Mouse (Mus musculus) midbrain, embryonic 12.5 days (tissue): ENCODE measurements at regions not wholly inside any gene's neighbourhood (a gene's known extent, or its start where the extent isn't known, plus 50 kb on each side); places are given as distances from the start of the nearest gene placed in this dataset.
"Not testable (repeated sequence)": the region's sequence is repeated elsewhere in the genome, so short reads cannot be mapped to it uniquely, and the experiment has no call there.

Experiments
- ATAC-seq: fragments of 200-750 bp; cut with Nextera tagmentation; 2 replicates; pipeline ENCODE4 v1.8.0; 2017; ENCODE audit warnings: low read depth, moderate TSS enrichment, moderate library complexity; ENCODE audit not compliant: low FRiP score
- H3K27ac ChIP-seq: fragments of 300-500 bp; sonication (generic); replicated peaks from 2 replicates; pipeline ENCODE4 v1.5.1; 2016; ENCODE audit warnings: mild to moderate bottlenecking
- H3K27me3 ChIP-seq: fragments of 300-500 bp; sonication (generic); 2 replicates; pipeline ENCODE4 v1.6.1; 2016; ENCODE audit warnings: mild to moderate bottlenecking
- H3K36me3 ChIP-seq: fragments of 300-500 bp; sonication (generic); 2 replicates; pipeline ENCODE4 v1.6.1; 2016
- H3K4me1 ChIP-seq: fragments of 300-500 bp; sonication (generic); 2 replicates; pipeline ENCODE4 v1.6.1; 2016
- H3K4me2 ChIP-seq: fragments of 300-500 bp; sonication (generic); replicated peaks from 2 replicates; pipeline ENCODE4 v1.6.1; 2016; ENCODE audit warnings: mild to moderate bottlenecking, moderate library complexity
- H3K4me3 ChIP-seq: fragments of 300-500 bp; sonication (generic); 2 replicates; pipeline ENCODE4 v1.5.1; 2016; ENCODE audit warnings: mild to moderate bottlenecking
- H3K9ac ChIP-seq: fragments of 300-500 bp; sonication (generic); replicated peaks from 2 replicates; pipeline ENCODE4 v1.6.1; 2016; ENCODE audit warnings: mild to moderate bottlenecking, moderate library complexity
- H3K9me3 ChIP-seq: fragments of 300-500 bp; sonication (generic); 2 replicates; pipeline ENCODE4 v1.6.1; 2016; ENCODE audit warnings: mild to moderate bottlenecking
- WGBS: fragments of 180-500 bp; shearing (Covaris S2); methylation state at CpG from one replicate; pipeline ENCODE4 v1.1.7; 2016; 5-methylcytosine and 5-hydroxymethylcytosine counted together

DNA sequence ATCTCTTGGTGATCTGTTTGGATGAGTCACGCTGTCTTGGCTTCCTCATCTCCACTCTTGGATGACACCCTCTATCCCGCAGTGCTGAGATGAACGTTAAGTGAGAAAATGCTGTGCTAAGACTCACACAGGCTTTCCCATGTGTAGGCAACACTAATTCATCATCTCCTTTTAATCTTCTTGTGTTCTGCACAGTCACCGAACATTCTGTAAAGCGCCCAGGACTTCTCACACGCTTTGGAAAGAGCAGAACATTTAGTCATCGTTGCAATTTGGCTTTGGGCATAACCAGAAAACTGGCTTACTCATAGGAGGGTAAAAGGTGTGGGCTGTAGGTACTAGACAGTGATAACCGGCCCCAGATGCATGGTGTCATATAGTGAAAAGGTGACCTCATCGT, 94.9 kb downstream of the Plppr4 start:
- no peaks in the 10 kb centered on the region for H3K36me3 ChIP-seq
- H3K9me3 ChIP-seq = no peaks in the 10 kb centered on the region
- no peak overlapping the region for H3K4me2 ChIP-seq
- 92% methylated on average over 9 of the region's 9 CpGs for WGBS
- ATAC-seq = no peak
- no peaks in the 10 kb centered on the region for H3K4me1 ChIP-seq
- H3K9ac ChIP-seq = no peak overlapping the region
- H3K4me3 ChIP-seq = no peak overlapping the region
- no peak overlapping the region for H3K27ac ChIP-seq
- no peaks in the 10 kb centered on the region for H3K27me3 ChIP-seq

DNA sequence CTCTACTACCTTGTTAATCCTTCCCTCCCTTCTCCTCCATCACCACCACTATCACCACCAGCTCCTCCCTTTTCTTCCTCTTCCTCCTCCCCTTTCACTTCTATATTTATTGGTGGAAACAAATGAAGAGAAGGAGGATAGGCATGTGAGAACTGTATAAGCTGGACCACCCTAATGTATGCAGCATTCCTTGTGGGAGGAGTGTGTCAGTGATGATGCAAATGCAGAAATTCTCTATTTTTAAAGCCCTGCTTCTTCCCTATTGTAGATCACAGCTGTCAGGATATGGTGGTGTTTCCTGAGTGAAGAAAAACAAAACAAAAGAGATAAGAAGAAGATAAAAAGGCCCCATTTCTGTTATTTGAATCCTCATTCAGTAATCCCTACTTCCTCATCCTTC, 112.8 kb downstream of the Plppr4 start:
- no peak overlapping the region for H3K4me3 ChIP-seq
- H3K4me2 ChIP-seq = no peak overlapping the region
- H3K27me3 ChIP-seq = no peaks in the 10 kb centered on the region
- H3K27ac ChIP-seq = no peak overlapping the region
- no peak for ATAC-seq
- H3K36me3 ChIP-seq = no peaks in the 10 kb centered on the region
- H3K9me3 ChIP-seq = no peaks in the 10 kb centered on the region
- no peak overlapping the region for H3K9ac ChIP-seq
- H3K4me1 ChIP-seq = no peaks in the 10 kb centered on the region

DNA sequence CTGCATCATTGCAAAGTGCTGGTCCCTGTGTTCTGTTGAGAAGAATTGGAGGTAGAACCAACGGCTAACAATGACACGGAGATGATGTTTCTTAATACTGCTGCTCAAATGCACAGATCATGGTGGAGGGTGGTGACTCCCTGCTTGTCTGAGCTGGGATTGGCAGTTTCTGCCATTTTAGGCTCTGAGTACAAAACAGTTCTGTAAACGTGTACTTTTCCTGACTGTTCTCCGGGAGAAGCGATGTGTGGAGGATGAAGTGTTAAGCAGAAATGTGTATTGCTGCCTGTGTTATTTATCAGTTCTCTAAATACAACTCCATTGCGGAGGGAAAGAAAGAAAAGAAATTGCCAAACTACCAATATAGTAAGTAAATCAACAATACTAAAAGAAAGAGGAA, 118.9 kb downstream of the Plppr4 start:
- Histone ChIP-seq H3K36me3 (no peaks in the 10 kb centered on the region), H3K27ac (no peak overlapping the region), H3K4me1 (no peaks in the 10 kb centered on the region), H3K4me2 (no peak overlapping the region), H3K9me3 (no peaks in the 10 kb centered on the region), H3K4me3 (no peak overlapping the region), H3K9ac (no peak overlapping the region), H3K27me3 (no peaks in the 10 kb centered on the region)
- WGBS = 93% methylated on average over 6 of the region's 6 CpGs
- ATAC-seq = no peak

DNA sequence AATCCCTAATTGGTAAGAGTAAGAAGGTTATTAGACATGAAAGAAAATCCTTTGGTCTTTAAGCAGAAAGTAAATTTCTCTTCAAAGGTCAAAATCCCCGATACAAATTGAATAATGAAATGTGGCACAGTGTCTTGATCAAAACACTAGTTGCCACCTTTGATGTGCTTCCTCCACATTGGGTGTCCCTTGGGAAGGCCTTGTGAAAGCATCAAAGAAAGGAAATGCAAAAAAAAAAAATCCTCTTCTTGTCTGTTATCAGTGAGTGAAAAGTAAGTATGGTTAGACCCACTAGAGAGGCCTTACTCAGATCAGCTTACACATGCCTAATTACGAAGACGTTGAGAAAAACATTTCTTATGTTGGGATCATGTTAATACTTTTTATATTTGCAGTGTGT, 134.1 kb downstream of the Plppr4 start:
- Histone ChIP-seq H3K4me1 (no peaks in the 10 kb centered on the region), H3K4me2 (no peak overlapping the region), H3K36me3 (no peaks in the 10 kb centered on the region), H3K4me3 (no peak overlapping the region), H3K9ac (no peak overlapping the region), H3K9me3 (no peaks in the 10 kb centered on the region), H3K27me3 (no peaks in the 10 kb centered on the region), H3K27ac (no peak overlapping the region)
- ATAC-seq = no peak
- 82% methylated on average over 3 of the region's 3 CpGs for WGBS

DNA sequence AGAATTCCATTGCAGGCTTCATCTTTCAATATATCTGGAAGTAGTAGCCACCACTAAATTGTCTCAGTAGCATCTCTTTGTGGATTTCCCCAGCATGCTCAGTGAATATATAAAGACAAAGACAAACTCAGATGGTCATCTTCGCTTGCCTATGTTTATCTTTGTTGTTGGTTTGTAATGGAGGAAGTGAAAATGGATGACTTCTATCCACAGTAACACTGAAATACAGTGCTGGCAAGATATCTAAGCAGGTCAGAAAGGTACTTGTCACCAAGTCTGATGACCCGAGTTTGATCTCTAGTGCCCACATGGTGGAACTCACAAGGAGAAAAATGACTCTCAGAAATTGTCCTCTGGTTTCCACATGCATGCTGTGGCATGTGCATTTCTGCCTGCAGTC, 135.6 kb downstream of the Plppr4 start:
- Histone ChIP-seq H3K27me3 (no peaks in the 10 kb centered on the region), H3K4me3 (no peak overlapping the region), H3K9me3 (no peaks in the 10 kb centered on the region), H3K4me2 (no peak overlapping the region), H3K27ac (no peak overlapping the region), H3K36me3 (no peaks in the 10 kb centered on the region), H3K9ac (no peak overlapping the region), H3K4me1 (no peaks in the 10 kb centered on the region)
- no peak for ATAC-seq
- WGBS = 88% methylated on average over 2 of the region's 2 CpGs

DNA sequence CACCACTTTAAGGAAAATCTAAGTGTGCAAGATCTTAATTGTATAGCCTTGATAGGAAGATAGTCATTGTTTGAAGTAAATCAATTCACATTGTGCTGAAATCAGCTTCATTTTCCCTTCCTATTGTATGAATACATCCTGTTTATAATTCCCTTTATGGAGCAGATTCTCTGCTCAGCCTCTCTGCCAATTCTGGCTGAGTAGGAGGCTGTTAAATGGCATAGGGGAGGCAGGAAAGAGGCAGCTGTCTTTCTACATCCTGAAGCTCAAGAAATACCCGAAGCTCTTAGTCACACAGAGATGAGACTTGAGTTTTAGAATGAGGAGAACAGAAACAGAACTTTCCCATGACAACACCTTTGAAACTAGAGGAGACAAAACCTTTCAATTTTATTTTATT, 142.7 kb downstream of the Plppr4 start:
- no peak overlapping the region for H3K27ac ChIP-seq
- no peaks in the 10 kb centered on the region for H3K36me3 ChIP-seq
- no peak overlapping the region for H3K4me3 ChIP-seq
- H3K9me3 ChIP-seq = no peaks in the 10 kb centered on the region
- ATAC-seq = no peak
- no peaks in the 10 kb centered on the region for H3K4me1 ChIP-seq
- no peak overlapping the region for H3K9ac ChIP-seq
- H3K4me2 ChIP-seq = no peak overlapping the region
- WGBS = 91% methylated on average over 1 of the region's 1 CpGs
- H3K27me3 ChIP-seq = no peaks in the 10 kb centered on the region

DNA sequence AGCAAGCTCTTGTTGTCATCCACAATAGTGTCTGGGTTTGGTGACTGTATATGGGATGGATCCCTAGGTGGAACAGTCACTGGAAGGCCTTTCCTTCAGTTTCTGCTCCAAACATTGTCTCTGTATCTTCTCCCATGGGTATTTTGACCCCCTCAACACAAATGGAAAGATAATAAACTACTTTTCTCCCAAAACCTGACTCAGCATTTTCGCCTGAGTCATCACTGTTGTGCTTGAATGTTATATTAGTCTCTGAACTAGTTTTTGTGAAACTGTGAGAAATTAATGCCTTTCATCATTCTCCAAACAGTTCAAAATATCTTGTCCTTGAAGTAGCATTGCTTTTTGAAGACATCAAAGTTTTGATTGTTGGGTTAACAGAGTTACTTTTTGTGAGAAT, 168.8 kb downstream of the Plppr4 start:
- no peaks in the 10 kb centered on the region for H3K4me1 ChIP-seq
- ATAC-seq = no peak
- H3K36me3 ChIP-seq = no peaks in the 10 kb centered on the region
- H3K27ac ChIP-seq = no peak overlapping the region
- H3K27me3 ChIP-seq = no peaks in the 10 kb centered on the region
- H3K4me3 ChIP-seq = no peak overlapping the region
- H3K4me2 ChIP-seq = no peak overlapping the region
- WGBS = 86% methylated on average over 1 of the region's 1 CpGs
- H3K9me3 ChIP-seq = no peaks in the 10 kb centered on the region
- H3K9ac ChIP-seq = no peak overlapping the region

DNA sequence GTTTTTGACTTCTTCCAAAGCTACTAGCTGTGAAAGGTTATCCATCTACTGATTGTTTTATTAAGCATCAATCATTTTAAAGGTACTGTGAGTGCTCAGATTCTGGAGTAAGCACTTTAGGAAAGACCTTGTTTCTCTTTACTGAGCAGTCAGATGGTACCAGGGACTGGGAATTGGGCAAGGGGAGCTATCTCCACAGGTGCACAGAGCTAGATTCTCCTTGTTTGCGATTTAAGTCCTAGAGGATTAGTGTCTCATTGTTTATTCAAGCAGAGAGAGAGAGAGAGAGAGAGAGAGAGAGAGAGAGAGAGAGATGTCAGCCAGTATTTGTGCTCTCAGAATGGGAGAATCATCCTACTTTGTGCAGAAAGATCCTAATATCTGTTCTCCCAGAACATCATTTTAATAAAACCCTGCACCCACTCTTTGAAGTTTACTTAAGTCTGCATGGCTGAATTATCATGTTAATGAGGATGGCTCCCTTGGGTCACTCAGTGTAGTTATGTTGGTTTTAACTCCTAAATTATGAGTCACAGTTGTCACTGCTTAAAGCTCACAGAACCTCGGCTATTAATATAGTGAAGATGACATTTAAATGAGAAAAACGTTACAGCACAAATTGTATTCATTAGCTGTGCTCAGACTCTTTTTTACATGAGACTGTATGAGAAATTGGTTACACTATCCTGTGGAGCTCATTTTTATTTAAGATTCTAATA, 171.7 kb downstream of the Plppr4 start:
- H3K27ac ChIP-seq = no peak overlapping the region
- H3K4me1 ChIP-seq = no peaks in the 10 kb centered on the region
- H3K27me3 ChIP-seq = no peaks in the 10 kb centered on the region
- H3K9me3 ChIP-seq = no peaks in the 10 kb centered on the region
- H3K4me3 ChIP-seq = no peak overlapping the region
- H3K9ac ChIP-seq = no peak overlapping the region
- H3K4me2 ChIP-seq = no peak overlapping the region
- ATAC-seq = 0 out of 2 replicates have a peak, but pooled peaks have one; percentile 49
- H3K36me3 ChIP-seq = no peaks in the 10 kb centered on the region
- 34% methylated on average over 3 of the region's 3 CpGs for WGBS

DNA sequence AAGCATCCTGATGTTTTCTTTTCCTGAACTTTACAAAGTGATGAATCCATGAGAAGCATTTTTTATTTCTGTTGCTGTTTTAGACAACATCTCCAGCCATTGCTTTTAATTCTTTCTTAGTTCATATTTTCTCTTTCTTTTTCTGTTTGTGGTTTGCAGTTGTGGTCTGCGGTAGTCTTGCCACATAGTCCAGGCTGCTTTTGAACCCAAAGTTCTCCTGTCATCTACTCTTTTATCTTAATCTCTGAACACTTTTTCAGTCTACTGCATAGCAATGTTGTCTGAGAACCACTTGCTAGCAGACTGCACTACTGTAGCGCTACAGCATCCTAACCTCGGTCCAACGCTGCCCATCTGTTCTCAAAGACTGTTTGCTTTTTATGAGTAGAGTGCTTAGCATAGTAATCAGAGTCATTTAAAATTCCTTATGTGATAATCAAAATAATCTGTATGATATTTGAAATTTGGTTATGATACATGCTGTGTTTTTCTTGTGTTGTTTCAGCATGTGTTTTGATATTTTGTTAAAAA, 177.0 kb downstream of the Plppr4 start:
- H3K4me1 ChIP-seq = no peaks in the 10 kb centered on the region
- no peaks in the 10 kb centered on the region for H3K36me3 ChIP-seq
- no peak for ATAC-seq
- no peaks in the 10 kb centered on the region for H3K9me3 ChIP-seq
- no peak overlapping the region for H3K9ac ChIP-seq
- H3K4me2 ChIP-seq = no peak overlapping the region
- no peak overlapping the region for H3K27ac ChIP-seq
- no peaks in the 10 kb centered on the region for H3K27me3 ChIP-seq
- no peak overlapping the region for H3K4me3 ChIP-seq
- WGBS = 94% methylated on average over 4 of the region's 4 CpGs

DNA sequence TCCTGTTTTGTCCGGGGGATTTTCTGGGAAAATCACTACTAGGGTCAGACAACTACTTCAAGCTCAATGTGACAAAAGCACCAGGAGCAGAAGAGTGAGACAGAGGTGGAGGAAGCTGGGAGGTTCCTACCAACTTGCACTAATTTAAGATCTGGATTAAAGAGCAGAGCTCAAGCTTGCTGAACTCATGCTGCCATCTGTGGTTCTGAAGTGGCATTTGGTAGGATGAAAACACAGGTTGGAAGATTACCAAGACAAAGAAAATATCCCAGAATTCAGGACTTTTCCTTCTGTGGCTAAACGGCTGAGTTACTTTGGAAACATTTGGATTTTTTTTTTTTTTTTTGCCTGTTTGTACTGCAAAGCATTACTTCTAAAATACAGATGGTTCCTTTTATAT, 190.9 kb downstream of the Plppr4 start:
- Histone ChIP-seq H3K27me3 (no peaks in the 10 kb centered on the region), H3K4me3 (no peak overlapping the region), H3K4me1 (no peaks in the 10 kb centered on the region), H3K9ac (no peak overlapping the region), H3K36me3 (no peaks in the 10 kb centered on the region), H3K4me2 (no peak overlapping the region), H3K27ac (no peak overlapping the region), H3K9me3 (no peaks in the 10 kb centered on the region)
- WGBS = 83% methylated on average over 2 of the region's 2 CpGs
- no peak for ATAC-seq

DNA sequence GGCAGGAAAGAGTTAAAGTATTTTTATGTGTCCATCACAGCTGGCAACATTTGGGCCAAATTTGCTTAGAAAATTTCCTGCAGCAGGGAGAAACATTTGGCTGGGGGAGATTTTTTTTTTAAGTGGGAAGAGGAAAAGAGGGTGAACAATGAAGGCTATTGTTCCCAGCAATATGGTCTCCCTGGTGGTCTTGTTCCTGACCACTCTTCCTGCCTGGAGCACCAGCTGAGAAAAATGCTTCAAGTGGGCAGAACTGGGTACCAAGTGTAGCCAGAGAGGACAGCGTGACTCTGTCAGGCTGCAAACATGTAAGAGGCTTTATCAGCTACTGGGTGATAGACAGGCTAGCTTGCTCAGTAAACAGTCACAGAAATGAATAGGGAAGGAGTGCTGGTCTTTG, 194.3 kb upstream of the Palmd start:
- Histone ChIP-seq H3K27me3 (no peaks in the 10 kb centered on the region), H3K4me2 (no peak overlapping the region), H3K9ac (no peak overlapping the region), H3K9me3 (no peaks in the 10 kb centered on the region), H3K4me3 (no peak overlapping the region), H3K36me3 (no peaks in the 10 kb centered on the region), H3K4me1 (0 out of 2 replicates have a peak, but pooled peaks cover 7% of the 10 kb centered on the region), H3K27ac (no peak overlapping the region)
- no peak for ATAC-seq
- 53% methylated on average over 1 of the region's 1 CpGs for WGBS

DNA sequence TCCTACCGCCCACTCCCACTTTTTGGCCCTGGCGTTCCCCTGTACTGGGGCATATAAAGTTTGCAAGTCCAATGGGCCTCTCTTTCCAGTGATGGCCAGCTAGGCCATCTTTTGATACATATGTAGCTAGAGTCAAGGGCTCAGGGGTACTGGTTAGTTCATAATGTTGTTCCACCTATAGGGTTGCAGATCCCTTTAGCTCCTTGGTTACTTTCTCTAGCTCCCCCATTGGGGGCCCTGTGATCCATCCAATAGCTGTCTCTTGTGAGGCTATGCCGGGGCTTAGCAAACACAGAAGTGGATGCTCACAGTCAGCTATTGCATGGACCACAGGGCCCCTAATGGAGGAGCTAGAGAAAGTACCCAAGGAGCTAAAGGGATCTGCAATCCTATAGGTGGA, 191.9 kb upstream of the Palmd start:
- H3K27ac ChIP-seq, H3K9ac ChIP-seq, H3K4me3 ChIP-seq, H3K4me2 ChIP-seq, H3K4me1 ChIP-seq, H3K27me3 ChIP-seq, H3K36me3 ChIP-seq, ATAC-seq, H3K9me3 ChIP-seq: not testable (repeated sequence)
- 90% methylated on average over 3 of the region's 3 CpGs for WGBS

DNA sequence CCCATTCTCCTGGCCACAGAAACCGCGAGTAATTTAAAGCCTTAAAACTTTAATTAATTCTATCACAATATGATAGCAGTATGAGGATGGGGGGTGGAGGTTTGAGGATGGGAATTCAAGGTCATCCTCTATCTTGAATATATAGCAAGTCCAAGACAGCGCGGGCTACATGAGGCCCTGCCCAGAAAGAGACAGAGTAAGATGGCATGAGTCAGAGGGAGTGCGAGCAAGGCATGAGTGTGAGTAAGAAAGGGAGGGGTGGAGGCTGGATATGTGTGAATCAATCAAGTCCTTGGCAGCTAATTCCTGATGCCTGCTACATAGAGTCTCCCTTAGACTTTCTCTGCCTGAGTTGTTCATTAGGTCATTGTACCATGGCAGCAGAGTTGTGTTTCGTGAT, 186.5 kb upstream of the Palmd start:
- 91% methylated on average over 6 of the region's 6 CpGs for WGBS
- H3K27ac ChIP-seq = no peak overlapping the region
- no peaks in the 10 kb centered on the region for H3K9me3 ChIP-seq
- no peak overlapping the region for H3K4me3 ChIP-seq
- H3K27me3 ChIP-seq = no peaks in the 10 kb centered on the region
- no peaks in the 10 kb centered on the region for H3K4me1 ChIP-seq
- H3K36me3 ChIP-seq = no peaks in the 10 kb centered on the region
- ATAC-seq = no peak
- H3K4me2 ChIP-seq = no peak overlapping the region
- no peak overlapping the region for H3K9ac ChIP-seq
